Mouse (Mus musculus) testis, adult 2 months (tissue): Measurements from ENCODE around the gene Tmcc3.

Experiments
- CTCF ChIP-seq: fragments of 200-500 bp; IDR thresholded peaks from 2 replicates; pipeline ENCODE4 v1.5.1; 2012; ENCODE audit warnings: low read depth, mild to moderate bottlenecking, inconsistent platforms, low read length, moderate library complexity; ENCODE audit not compliant: control insufficient read depth, insufficient read depth, insufficient replicate concordance
- POLR2A ChIP-seq: fragments of 200-500 bp; IDR thresholded peaks from 2 replicates; pipeline ENCODE4 v1.6.1; 2012; ENCODE audit warnings: low read depth, mild to moderate bottlenecking, inconsistent platforms, low read length, moderate library complexity; ENCODE audit not compliant: control insufficient read depth

- no peak for TF ChIP-seq CTCF
- no peak for TF ChIP-seq POLR2A
Measured at GRCm38 (mm10) chr10:94530079-94530478, 218.3 kb downstream of the Tmcc3 start.
